Mouse (Mus musculus) regulatory T cell (primary cell): ENCODE results near the gene Cdc42ep4.

Experiments used
- in situ Hi-C: fragments of 300-600 bp; cut with MboI, MseI; formaldehyde crosslinking; loops from one replicate; pipeline ENCODE4 v1.15.1; 2025; ENCODE audit warnings: high pct_unique_total_duplicates

Gene Cdc42ep4

DNA sequence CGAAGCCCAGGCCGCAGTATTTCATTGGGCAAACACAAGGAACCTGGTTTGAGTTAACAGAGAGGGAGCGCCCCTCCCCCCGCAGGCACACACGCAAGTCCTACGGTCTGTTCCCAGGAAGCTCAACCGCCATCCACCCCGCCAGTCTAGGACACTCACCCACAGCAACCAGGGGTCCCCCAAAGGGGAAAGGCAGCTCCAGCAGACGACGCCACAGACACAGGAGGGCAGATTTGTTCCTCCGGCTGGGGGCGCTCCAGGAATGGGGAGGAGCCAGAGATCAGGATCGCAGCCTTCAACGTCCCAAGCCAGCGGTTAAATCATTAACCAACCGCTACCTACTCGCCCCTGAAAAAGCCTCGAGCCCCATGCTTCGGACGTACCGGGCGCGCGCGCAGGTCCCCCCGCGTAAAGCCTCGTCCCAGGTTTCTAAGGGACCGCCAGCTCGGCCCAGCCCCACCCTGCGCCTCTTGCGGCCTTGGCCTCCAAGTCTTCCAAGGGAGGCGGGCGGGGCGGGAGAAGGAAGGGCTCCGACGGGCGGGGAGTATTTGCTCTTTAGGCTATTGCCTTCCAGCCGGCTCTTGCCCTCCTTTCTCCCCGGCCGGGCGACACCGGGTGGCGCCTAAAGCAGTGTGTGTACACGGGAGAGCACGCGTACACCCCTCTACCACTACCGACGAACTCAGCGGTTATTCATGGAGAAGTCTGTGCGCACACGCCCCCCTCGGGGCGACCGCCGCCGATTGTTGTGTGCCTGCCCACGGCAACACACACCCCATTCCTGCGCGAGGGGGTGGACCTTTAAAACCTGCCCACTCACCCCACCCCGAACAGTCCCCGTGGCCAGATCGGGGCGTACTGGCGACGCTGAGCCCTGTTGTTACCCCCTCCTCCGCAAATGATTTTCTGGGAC lies 854 bp downstream of the Cdc42ep4 start:
- in situ Hi-C loops: no loop called here

DNA sequence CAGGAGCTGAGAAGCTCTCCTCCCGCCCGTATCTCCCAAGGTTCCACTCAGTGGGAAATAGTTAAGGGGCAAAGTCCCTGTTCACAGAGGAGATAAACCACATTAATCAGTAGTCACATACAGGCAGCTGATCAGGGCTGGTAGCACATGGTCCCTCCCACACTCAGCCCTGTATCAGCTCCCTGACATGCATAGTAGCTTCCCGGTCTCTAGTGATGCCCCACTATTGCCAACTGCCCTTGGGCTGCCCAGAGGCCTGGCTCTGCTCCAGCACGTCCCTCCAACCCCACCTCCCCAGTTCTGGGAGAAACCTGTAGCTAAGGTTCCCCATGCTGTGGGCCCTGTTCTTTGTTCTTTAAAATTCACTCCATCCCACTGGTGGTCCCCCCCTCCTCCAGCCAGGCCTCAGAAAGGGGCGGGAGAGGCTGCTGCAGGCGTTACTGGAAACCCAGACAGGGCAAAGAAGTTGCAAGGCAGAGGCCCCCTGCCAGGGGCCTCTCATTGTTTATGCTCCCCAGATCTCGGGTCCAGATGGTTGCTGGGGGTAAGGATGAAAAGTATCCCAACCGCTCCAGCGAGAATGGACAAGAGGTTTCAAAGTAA lies 1.8 kb downstream of the Cdc42ep4 start:
- in situ Hi-C loops: loop anchor here (5.0 kb wide), 2 partner anchors 43 to 62 kb away; no protein-coding TSS in a partner anchor

DNA sequence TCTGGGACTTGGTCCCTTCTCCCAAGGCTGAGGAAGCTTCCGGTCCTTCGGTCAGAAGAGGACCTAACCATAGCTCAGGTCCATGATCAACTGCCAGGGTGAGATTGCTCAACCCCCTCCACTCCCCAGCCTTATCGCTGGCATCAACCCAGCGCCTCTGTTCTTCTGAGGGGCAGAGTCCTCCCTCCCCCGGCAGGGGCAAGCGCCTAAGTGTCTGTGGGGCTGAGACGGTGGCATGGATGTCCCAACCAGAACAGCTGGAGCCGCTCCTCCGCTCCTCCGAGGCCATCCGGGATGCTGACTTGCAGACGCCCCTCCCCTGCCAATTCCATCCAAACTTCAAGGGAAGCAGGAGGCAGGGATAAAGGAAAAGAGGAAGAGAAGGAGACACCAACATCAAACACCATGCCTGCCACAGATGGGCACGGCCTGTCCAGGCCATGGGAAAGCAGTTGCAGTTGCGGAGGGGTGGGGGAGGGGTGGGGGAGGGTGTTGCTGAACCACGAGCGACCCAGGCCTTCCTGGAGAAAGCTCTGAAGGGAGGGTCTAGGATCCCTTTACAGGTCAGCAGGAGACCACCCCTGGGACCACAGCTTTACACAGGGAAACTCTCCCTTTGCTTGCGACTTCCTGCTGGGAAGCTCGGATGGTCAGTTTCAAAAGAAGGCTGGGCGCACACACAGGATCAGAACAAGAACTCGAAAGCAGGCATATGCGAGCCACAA lies 2.7 kb downstream of the Cdc42ep4 start:
- in situ Hi-C loops: loop anchor here (5.0 kb wide), 2 partner anchors 42 to 63 kb away; no protein-coding TSS in a partner anchor

DNA sequence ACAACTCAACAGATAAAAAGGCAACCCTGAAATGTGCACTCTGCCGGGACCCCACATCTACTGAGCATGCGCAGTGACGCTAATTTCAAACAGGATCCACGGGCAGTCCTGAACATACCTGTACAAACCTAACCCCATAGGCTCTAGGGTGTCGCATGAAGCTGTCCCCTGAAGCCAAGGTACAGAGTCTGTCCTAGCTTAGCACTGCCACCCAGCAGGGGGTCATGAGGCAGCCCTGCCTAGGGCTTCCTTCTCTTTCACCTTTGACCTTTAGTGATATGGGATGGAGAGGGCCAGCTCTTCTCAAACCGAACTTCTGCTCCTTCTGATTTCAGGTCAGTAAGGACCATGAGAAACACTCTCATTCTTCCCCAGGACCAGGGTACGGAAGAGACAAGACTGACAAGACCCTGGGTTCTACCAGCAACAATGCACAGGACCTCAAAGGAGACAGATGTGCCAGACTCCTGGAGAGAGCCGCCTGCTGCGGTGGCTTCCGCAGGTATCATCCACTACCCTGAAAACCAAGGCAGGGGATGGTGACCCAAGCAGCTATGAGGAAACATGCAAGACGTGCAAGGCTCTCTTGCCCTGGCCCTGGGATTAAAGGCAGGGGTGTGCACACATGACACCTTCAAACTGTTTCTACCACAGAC lies 3.8 kb downstream of the Cdc42ep4 start:
- in situ Hi-C loops: loop anchor here (5.0 kb wide), 2 partner anchors 41 to 64 kb away; no protein-coding TSS in a partner anchor

DNA sequence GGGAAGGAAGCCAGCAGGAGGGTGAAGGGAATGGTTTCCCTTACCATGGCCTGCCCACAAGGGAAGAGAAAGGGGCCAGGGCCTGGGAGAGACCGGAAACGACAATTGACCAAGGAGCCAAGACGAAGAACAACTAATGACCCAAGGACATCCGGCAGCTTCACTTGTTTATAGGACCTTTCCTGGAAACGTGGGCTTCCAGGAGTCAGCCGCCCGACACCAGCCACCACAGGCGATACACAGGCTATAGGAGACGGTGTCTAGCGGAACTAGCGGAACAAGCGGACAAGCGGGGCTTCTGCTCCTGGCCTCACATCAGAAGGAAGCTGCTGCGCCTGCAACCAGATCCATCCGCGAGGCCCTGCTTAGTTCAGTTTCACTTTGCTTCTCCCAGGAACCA lies 4.6 kb downstream of the Cdc42ep4 start:
- in situ Hi-C loops: loop anchor here (5.0 kb wide), 2 partner anchors 40 to 65 kb away; no protein-coding TSS in a partner anchor

DNA sequence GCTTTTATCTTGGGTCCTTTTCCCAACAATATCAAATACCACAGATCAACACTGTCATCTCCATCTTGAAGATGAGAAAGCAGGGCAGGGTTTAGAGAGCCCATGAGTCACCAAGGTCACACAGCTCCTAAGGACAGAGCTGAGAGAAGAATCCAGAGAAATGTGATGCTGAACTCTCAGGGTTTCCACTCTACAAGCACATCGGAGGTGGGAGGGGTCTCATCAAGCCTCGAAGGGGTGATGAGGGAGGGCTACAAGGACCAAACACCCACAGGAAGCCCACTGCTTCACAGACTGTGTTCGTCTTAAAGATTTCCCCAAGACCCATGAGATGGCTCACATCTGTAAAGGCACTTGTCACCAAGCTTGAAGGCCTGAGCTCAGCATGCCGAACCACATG lies 5.7 kb downstream of the Cdc42ep4 start:
- in situ Hi-C loops: loop anchor here (5.0 kb wide), 2 partner anchors 39 to 66 kb away; no protein-coding TSS in a partner anchor

DNA sequence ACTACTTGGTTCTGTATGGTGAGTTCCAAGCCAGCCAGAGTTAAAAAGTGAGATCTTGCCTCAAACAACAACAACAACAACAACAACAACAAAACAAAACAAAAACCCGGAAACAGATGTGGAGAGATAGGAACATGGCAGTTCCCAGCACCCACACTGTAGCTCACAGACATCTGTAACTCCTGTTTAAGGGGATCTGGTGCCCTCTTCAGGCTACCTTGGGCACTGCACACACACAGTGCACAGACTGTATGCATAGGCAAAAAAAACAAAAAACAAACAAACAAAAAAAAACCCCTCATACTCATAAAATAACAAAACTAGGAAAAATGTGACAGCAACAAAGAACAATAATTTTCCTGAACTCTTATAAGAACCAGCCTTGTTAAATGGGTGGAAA lies 8.7 kb downstream of the Cdc42ep4 start:
- in situ Hi-C loops: no loop called here

DNA sequence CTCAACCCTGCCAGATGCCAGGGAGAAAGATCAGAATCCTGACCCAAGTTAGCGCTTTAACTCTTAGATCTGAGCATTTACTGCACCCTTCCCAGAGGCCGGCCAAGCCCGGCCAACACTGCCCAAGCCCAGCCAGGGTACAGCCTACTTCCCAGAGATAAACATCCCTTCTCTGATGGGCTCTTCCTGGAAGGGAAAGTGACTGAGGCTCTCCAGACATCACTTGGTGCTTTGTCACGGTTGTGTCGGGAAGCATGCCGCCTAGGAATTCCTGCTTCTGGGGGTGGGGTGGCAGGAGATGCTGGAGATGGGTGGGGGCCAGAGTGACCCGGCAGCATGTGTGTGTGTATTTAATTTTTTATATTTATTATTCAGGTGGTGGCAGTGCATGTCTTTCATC lies 11.6 kb downstream of the Cdc42ep4 start:
- in situ Hi-C loops: no loop called here

DNA sequence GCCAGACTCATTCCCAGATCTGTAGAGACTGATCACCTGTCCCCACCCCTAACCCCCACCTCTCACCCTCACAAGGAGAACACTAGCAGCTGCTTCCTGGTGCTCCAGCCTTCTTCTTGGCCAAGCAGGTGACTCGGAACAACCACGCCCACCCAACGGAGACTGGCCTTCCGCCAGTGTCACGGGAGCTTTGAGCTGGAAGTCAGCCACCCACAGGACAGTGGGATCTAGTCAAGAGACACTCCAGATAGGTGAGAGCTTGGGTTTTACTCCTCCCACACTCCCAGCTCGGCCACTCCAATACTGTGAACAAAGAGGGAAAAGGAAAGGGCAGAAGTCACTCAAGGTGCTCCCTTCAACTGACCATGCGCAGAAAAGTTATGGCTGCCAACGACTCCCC lies 12.5 kb downstream of the Cdc42ep4 start:
- in situ Hi-C loops: no loop called here

DNA sequence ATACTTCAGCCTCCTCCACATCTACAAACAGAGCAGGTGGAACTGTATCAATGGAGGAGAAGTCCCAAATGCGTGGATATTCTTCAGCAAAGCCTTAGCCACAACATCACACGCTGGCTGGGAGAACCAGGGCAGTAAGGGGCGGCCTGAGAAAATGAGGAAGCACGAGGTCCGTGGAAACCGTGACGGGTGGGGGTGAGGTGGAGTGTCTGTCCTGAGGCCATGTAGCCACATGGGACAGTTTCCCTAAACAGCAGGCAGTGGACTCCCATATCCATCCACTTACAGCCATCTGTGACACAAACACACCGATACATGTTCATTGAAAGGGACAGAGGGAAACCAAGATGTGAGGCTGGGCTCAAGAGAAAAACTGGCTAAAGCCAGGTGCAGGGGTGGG lies 13.8 kb downstream of the Cdc42ep4 start:
- in situ Hi-C loops: no loop called here

DNA sequence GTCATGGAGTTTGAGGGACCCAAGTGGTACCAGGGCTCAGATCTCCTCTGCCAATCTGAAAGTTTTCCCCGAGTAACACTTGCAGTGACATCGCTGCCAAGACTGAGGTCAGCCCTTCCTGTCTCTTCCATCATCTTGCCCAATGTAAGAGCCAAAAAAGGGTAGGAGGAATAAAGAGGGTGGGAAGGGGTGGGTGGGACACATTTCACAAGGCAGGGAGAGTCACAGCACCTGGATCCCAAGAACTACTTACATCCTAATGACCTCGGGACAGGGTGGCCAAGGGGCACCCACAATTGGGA lies 14.2 kb downstream of the Cdc42ep4 start:
- in situ Hi-C loops: no loop called here

DNA sequence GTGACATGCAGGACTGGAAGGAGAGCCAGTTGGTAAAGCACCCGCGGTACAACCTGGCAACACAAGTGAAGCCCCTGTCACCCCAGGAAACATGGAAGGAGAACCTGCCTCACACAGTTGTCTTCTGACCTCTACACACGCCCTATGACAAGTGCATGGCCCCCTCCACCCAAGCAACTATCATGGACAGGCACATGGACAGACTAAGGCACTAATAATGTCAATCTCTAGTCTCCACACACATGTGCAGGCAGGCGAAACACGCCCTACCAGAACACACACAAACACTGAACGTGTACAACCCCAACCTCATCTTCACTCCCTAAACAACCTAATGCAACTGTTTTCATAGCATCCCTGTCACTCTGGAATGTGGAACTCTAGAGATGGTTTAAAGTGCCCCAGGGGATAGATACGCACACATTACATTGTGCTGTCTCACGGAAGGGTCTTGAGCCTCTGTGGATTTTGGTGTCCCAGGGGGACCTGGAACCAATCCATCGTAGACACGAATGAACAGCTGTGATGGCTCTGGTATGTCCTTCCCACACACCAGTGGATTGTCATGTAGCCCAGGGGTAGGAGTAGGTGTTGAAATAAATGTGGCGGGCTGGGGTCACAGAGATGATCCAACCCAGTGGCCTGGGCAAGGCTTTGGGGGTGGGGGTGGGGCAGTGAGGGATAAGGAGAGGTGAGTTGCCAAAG lies 14.7 kb downstream of the Cdc42ep4 start:
- in situ Hi-C loops: no loop called here

DNA sequence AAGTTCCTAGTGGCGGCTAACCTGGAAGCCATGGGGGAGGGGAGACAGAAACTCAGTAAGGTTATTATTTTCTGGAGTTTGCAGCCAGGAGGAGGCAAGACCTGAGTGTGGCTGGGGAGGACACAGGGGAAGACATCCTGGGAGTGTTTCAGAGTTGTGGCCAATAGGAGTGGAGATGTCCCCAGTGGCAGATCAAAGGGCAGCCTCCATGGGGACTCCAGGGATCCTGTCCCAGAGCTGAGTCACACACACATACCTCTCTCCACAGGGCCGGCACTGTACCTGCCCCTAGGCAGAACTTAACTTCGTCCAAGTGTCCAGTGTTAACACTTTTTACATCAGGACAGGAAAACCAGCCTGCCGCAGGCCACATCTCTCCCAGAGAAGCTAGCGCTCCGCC lies 16.5 kb downstream of the Cdc42ep4 start:
- in situ Hi-C loops: no loop called here

DNA sequence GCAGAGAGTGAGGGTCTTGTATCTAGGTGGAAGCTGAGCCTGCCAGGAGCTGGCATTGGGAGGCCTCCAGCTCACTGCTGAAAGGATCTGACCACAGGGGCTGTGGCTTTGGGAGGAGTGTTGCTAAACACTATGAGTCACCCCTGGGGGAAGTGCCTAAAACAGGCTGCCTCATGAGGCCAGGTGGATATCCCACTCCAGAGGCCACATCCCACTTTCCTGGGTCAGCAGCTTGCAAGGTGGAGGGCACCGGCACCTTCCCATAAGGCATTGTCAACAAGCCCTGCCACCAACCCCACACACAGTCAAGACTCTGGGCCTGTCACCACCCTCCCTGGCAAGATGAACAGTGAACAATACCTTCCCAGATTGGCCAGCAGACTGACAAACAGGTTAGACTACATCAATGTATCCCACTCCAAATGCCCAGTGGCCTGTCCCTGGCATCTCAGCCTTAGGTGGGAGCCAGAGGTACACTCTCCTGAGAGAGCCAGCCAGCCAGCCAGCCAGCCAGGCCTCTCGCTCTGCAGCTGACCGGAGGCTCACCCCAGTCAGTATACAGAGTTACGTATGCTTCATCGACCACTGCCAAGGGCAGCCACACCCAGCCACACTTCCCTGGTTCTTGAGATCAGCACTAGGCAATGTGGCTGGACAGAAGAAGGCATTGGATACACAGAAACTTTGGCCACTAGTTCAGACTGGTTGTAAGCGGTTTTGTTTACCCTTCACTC lies 17.9 kb downstream of the Cdc42ep4 start:
- in situ Hi-C loops: no loop called here

DNA sequence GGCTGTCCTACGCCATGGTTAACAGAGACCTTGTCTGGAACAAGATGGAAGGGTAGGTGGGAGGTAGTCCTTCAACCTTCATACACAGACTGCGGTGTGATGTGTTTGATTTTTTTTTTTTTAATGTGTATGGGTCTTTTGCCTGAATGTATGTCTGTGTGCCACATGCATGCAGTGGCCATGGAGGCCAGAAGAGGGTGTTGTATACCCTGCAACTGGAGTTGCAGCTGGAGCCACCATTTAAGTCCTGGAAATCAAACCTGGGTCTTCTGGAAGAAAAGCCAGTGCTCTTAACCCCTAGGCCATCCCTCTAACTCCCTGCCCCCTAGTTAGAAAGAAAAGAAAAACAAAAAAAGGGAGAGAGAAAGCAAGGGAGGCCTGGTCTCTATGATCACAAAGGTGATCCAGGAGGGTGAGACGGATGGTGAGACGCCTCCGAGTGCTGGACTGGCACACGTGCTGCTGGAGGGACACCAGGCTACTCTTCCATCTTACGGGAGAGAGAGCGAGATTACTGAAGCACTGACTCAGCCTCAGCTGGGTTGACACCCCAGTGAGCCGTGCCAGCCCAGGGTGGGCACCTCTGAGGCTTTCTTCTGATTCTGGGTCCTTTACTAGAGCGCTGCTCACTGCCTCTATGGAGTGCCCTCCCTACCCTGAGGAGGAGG lies 19.6 kb downstream of the Cdc42ep4 start:
- in situ Hi-C loops: no loop called here

DNA sequence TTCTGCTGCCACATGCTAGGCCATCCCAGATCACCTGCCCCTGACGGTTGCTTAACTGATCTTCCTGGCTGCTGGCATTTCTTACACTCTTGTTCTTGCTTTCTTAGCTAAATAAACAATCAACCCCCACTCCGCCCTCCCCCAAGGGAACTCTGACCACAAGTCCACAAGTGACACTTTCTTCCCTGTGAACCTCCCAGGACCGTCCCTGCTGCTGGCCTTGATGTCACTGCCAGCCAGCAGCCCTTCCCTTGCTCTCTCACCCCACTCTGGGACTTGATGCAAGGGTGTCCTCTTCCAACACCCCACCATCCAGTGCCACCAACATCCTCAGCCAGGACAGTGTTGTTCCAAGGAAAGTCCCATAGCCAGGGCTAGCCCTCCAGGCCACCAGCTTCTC lies 20.8 kb downstream of the Cdc42ep4 start:
- in situ Hi-C loops: no loop called here

DNA sequence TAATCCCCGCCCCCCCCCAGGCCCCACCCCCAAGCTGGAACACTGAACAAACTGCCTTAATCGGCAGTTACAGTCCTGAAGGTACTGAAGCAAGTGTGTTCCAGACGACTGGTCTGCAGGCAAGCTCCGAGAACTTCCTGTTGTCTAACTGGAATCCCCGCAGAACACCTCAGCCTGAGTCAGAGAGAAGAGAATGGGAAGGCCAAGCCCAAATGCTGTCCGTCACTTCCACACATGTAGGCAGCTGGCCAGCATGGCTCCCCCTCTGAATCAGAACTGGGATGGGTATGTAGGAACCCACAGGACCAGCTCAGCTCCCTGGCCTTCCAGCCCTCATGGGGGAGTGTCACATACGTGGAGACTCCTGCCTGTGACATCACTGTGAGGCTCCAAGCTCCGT lies 21.8 kb downstream of the Cdc42ep4 start:
- in situ Hi-C loops: no loop called here

DNA sequence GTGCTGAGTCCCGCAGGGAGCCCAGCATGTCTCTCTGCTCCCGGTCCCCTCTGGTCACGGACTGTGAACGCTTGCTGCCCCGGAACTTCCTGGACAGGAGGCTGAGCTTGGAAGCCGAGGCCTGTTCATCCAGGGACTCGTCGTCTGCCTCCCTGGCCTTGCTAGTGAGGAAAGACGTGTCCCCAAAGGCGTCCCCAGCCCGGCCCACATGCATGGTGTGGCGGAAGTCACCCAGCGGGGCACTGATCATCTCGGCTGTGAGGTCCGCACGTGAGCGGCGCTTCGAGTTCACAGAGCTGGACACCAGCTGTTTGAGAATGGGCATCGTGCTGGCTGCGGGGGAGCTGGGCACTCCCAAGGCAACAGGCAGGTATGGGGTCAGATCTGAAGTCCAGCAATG lies 22.4 kb downstream of the Cdc42ep4 start:
- in situ Hi-C loops: no loop called here

DNA sequence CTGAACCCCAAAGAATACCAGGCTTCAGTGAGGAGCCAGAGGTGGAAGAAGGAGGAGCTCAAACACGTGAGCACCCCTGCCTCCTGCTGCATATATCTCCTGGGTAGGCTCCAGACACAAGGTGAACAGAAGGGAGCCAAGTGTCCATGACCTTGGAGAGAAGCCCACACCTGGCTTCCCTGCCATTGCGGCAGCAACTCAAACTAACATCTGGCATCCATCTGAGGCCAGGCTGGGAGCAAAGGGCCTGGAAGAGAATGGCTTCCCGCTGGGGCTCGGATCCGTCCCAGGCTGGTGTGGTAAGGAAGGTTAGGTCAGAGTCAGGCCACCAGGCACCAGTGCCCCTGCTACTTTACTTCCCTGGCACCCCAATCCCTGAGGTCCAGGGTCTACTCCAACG lies 23.7 kb downstream of the Cdc42ep4 start:
- in situ Hi-C loops: no loop called here
